8 mouse cellular contexts compared by ENCODE assay signal in the genomic region with DNA sequence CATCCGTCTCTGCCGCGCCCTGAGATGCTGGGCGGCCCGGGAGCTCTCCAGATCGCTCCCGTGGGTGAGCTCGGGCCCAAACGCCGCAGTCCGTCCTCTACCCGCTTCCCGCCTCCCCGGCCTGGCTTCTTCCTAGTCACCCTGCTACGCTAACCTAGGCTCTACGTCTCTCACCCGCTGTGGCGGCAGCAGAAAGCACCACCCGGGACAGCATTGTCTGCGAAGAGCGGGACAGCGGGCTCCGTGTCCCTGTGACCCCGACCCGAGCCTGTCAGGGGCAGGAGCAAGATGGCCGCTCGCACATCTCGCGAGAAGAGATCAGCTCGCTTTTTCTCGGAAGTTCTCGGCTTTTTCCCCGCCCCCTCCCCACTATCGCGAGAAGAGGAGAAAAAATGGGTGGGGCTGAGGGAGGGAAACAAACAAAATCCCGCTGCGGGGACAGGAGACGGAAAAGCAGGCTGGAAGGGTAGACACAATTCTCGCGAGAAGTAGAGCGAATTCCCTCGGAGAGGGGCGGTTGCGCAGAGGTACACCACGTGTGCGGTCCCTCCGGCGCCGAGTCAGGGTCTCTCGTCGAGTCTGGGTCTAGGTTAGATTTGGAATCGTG. TPM values are rescaled to one million over a fixed set of nuclear protein-coding genes. Genes with fewer than 3 reads are reported as not detected.
DNase-seq lines count a peak whose midpoint lies in the region; ATAC-seq lines count a peak whose summit lies in the region.

A gene (plus strand): TSS at position 396 of the 607 bp plus-strand sequence.

- peak within 1 kb of the TSS; percentile 99 for H3K9ac ChIP-seq in heart, embryonic 14.5 days (ENCODE audit: low read length)
- H3K9ac ChIP-seq in liver, embryonic 13.5 days = peak within 1 kb of the TSS; percentile 95
- peak within 1 kb of the TSS; percentile 97 for H3K9ac ChIP-seq in stomach, embryonic 16.5 days (ENCODE audit: low read length)

- peak; percentile 100 for DNase-seq in c-Kit-negative CD71-positive TER-119-positive erythroid progenitor cells, embryonic 14.5 days (ENCODE audit: low read depth, low spot score)
- peak; percentile 96 for DNase-seq in fibroblast of lung, adult 2 months (ENCODE audit: low read depth)
- peak; percentile 97 for DNase-seq in kidney, postnatal 14 days
- peak; percentile 97 for DNase-seq in liver, embryonic 13.5 days
- DNase-seq in neural tube, embryonic 10.5 days (ENCODE audit: extremely low spot score, low spot score) = peak; percentile 100

- no peaks in the 10 kb centered on the region for H3K27me3 ChIP-seq in heart, embryonic 14.5 days (ENCODE audit: control insufficient read depth, insufficient read depth, low read length)
- H3K27me3 ChIP-seq in liver, embryonic 13.5 days = no peaks in the 10 kb centered on the region
- no peaks in the 10 kb centered on the region for H3K27me3 ChIP-seq in stomach, embryonic 16.5 days (ENCODE audit: control insufficient read depth, insufficient read depth, low read length)

- H3K9me3 ChIP-seq in heart, embryonic 14.5 days (ENCODE audit: control insufficient read depth, low read length) = no peaks in the 10 kb centered on the region
- no peaks in the 10 kb centered on the region for H3K9me3 ChIP-seq in liver, embryonic 13.5 days (replicated peaks)
- no peaks in the 10 kb centered on the region for H3K9me3 ChIP-seq in stomach, embryonic 16.5 days (replicated peaks; ENCODE audit: control insufficient read depth, low read length)

- ATAC-seq in CD4-positive, CD25-positive, alpha-beta regulatory T cell, adult 4 months = peak; percentile 91
- peak; percentile 95 for ATAC-seq in heart, embryonic 14.5 days (ENCODE audit: insufficient number of reproducible peaks, insufficient read depth, low FRiP score, low read depth)
- peak; percentile 92 for ATAC-seq in liver, embryonic 13.5 days (ENCODE audit: low read depth)
- ATAC-seq in stomach, embryonic 16.5 days (ENCODE audit: insufficient read depth, low FRiP score) = peak; percentile 98

- WGBS in heart, embryonic 14.5 days = under 1% methylated on average over 52 of the region's 52 CpGs
- under 1% methylated on average over 52 of the region's 52 CpGs for WGBS in liver, embryonic 13.5 days (ENCODE audit: insufficient replicate concordance)
- under 1% methylated on average over 52 of the region's 52 CpGs for WGBS in stomach, embryonic 16.5 days

- H3K4me2 ChIP-seq in heart, embryonic 14.5 days (ENCODE audit: low read length) = peak within 1 kb of the TSS; percentile 93
- peak within 1 kb of the TSS; percentile 95 for H3K4me2 ChIP-seq in liver, embryonic 13.5 days
- peak within 1 kb of the TSS; percentile 86 for H3K4me2 ChIP-seq in stomach, embryonic 16.5 days (ENCODE audit: low read depth, low read length)

- H3K4me1 ChIP-seq in heart, embryonic 14.5 days (ENCODE audit: control insufficient read depth in 2 of 2, insufficient read depth in 2 of 2, low read length in 2 of 2) = peaks cover 0 to 31% of the 10 kb centered on the region in 2 experiments; a peak in 2 of 4 replicates
- peaks cover 48% of the 10 kb centered on the region for H3K4me1 ChIP-seq in liver, embryonic 13.5 days (replicated peaks)
- peaks cover 16% of the 10 kb centered on the region for H3K4me1 ChIP-seq in stomach, embryonic 16.5 days (ENCODE audit: control insufficient read depth, insufficient read depth, low read length)

- peaks cover 71% of the 10 kb centered on the region for H3K36me3 ChIP-seq in heart, embryonic 14.5 days (ENCODE audit: control insufficient read depth, insufficient read depth, low read length)
- H3K36me3 ChIP-seq in liver, embryonic 13.5 days = peaks cover 57% of the 10 kb centered on the region
- peaks cover 15% of the 10 kb centered on the region; the same call in 1 of the 2 replicates for H3K36me3 ChIP-seq in stomach, embryonic 16.5 days (ENCODE audit: control insufficient read depth, insufficient read depth, low read length)

- peak within 1 kb of the TSS; percentile 89 to 91 for H3K4me3 ChIP-seq in heart, embryonic 14.5 days (ENCODE audit: control insufficient read depth in 1 of 2, insufficient read depth in 1 of 2, low read depth in 1 of 2, low read length in 2 of 2)
- peak within 1 kb of the TSS; percentile 96 for H3K4me3 ChIP-seq in liver, embryonic 13.5 days (replicated peaks)
- H3K4me3 ChIP-seq in stomach, embryonic 16.5 days (replicated peaks; ENCODE audit: low read length) = peak within 1 kb of the TSS; percentile 95

- H3K27ac ChIP-seq in heart, embryonic 14.5 days (replicated peaks in 1 of 2; ENCODE audit: control insufficient read depth in 1 of 2, insufficient read depth in 1 of 2, low read depth in 2 of 2, low read length in 2 of 2) = peak within 1 kb of the TSS; percentile 89 to 96
- peak within 1 kb of the TSS; percentile 92 for H3K27ac ChIP-seq in liver, embryonic 13.5 days
- peak within 1 kb of the TSS; percentile 92 for H3K27ac ChIP-seq in stomach, embryonic 16.5 days (ENCODE audit: low read length)

RNA-seq across cellular contexts. Expression of the gene that starts here (rescaled TPM):
- polyA plus RNA-seq in CD4-positive, CD25-positive, alpha-beta regulatory T cell, adult 4 months (2017; shearing (Covaris generic)) = 10 to 100 TPM; 67.3 to 77.9 TPM
- 83.4 and 91.9 TPM in 2 replicates for polyA plus RNA-seq in heart, embryonic 14.5 days (2014; fragmentation: Nextera tagmentation; extraction: Ambion mirVana)
- 65.8 and 69.1 TPM in 2 replicates for polyA plus RNA-seq in liver, embryonic 13.5 days (2015; fragmentation: Nextera tagmentation; extraction: Ambion mirVana)
- 110 and 120 TPM in 2 replicates for polyA plus RNA-seq in stomach, embryonic 16.5 days (2015; fragmentation: Nextera tagmentation; extraction: Ambion mirVana)

Comparison
In these comparisons a context has a peak if more than half of its experiments do, and no peak if none do; other contexts are left out.
1. Peak in every context shown above with its lines: DNase-seq, ATAC-seq, H3K4me3 ChIP-seq and H3K27ac ChIP-seq.